In the genomic region with DNA sequence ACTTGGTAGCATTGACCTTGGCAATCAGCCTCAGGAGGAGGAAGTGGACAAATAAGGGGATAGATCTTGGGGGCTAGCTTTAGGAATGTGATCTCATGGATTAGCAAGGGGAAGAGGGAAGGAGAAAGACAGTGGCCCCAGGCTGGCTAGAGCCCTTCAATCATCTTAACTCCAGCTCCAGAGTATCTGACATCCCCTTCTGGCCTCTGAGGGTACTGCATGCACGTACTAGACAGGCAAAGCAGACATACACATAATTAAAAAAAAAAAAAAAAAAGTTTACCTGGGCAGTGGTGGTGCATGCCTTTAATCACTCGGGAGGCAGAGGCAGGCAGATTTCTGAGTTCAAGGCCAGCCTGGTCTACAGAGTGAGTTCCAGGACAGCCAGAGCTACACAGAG, we compare ENCODE assay signal across 12 mouse cellular contexts. TPM values are rescaled to one million over a fixed set of nuclear protein-coding genes. Genes with fewer than 3 reads are reported as not detected.
DNase-seq lines count a peak whose midpoint lies in the region; ATAC-seq and TF ChIP-seq lines count a peak whose summit lies in the region.
"Had no signal": no experiment of that assay in that cellular context is flagged by ENCODE, and none has a peak within 500 bp of the region (broad histone marks: within the 10 kb centered on the region; RNA-seq: fewer than 3 reads in every experiment).

No protein-coding gene starts in this region.

- no peak overlapping the region for H3K27ac ChIP-seq in gastrocnemius, adult 2 months
- no peak overlapping the region for H3K27ac ChIP-seq in midbrain, postnatal 0 days (ENCODE audit: low read depth, low read length)
- H3K27ac ChIP-seq in midbrain, embryonic 16.5 days (ENCODE audit: low read length) = no peak overlapping the region
- H3K27ac ChIP-seq in small intestine, adult 2 months (ENCODE audit: insufficient read depth, low read depth, low read length) = no peak overlapping the region
- H3K27ac ChIP-seq: forebrain, embryonic 12.5 days; heart, embryonic 15.5 days had no signal

- H3K4me1 ChIP-seq in midbrain, postnatal 0 days (ENCODE audit: insufficient read depth, low read length) = no peaks in the 10 kb centered on the region
- H3K4me1 ChIP-seq in midbrain, embryonic 16.5 days (ENCODE audit: control insufficient read depth, insufficient read depth, low read length) = no peaks in the 10 kb centered on the region; the same call in 1 of the 2 replicates
- peaks cover 21% of the 10 kb centered on the region; the same call in 1 of the 2 replicates for H3K4me1 ChIP-seq in small intestine, adult 2 months (ENCODE audit: control insufficient read depth, insufficient read depth, insufficient read length, low read length)

- DNase-seq in gastrocnemius, adult 2 months = no peak
- no peak for DNase-seq in gastrocnemius, postnatal 25 days
- no peak for DNase-seq in midbrain, postnatal 0 days (ENCODE audit: low spot score)
- DNase-seq in urinary bladder, postnatal 10 days (ENCODE audit: low spot score) = no peak
- no peak for DNase-seq in gastrocnemius, postnatal 36 days
- DNase-seq: adrenal gland, postnatal 25 days had no signal

- H3K4me2 ChIP-seq in midbrain, postnatal 0 days (ENCODE audit: low read depth, low read length, poor library complexity, severe bottlenecking) = no peak overlapping the region
- H3K4me2 ChIP-seq in midbrain, embryonic 16.5 days (ENCODE audit: low read length) = no peak overlapping the region
- H3K4me2 ChIP-seq: forebrain, embryonic 12.5 days; heart, embryonic 15.5 days had no signal

- peak; percentile 41 for TF ChIP-seq CTCF in gastrocnemius, adult 2 months (IDR thresholded peaks at IDR 0.05)
- peak; percentile 32 for TF ChIP-seq CTCF in midbrain, postnatal 0 days (IDR thresholded peaks at IDR 0.05)
- TF ChIP-seq CTCF in small intestine, adult 2 months (IDR thresholded peaks at IDR 0.05; ENCODE audit: extremely low read depth, insufficient read length, insufficient replicate concordance, low read depth, low read length) = peak; percentile 31; the same call in 1 of the 2 replicates

- no peak for TF ChIP-seq POLR2A in small intestine, adult 2 months (IDR thresholded peaks at IDR 0.05; ENCODE audit: low read depth, low read length)

- no peak overlapping the region for H3K4me3 ChIP-seq in gastrocnemius, adult 2 months
- no peak overlapping the region for H3K4me3 ChIP-seq in midbrain, postnatal 0 days (ENCODE audit: low read depth, low read length)
- no peak overlapping the region for H3K4me3 ChIP-seq in midbrain, embryonic 16.5 days (ENCODE audit: low read depth, low read length)
- H3K4me3 ChIP-seq in small intestine, adult 2 months (ENCODE audit: low read depth, low read length) = no peak overlapping the region
- H3K4me3 ChIP-seq: forebrain, embryonic 12.5 days; heart, embryonic 15.5 days; myocyte had no signal

- intact Hi-C loops in gastrocnemius, adult 2 months (cut with DNase I) = no loop called here
- intact Hi-C loops in gastrocnemius, postnatal 36 days (cut with DNase I) = no loop called here

- H3K9ac ChIP-seq in midbrain, postnatal 0 days (replicated peaks; ENCODE audit: low read length, poor library complexity, severe bottlenecking) = no peak overlapping the region
- no peak overlapping the region for H3K9ac ChIP-seq in midbrain, embryonic 16.5 days (ENCODE audit: low read depth, low read length)
- H3K9ac ChIP-seq: forebrain, embryonic 12.5 days; heart, embryonic 15.5 days had no signal

- ATAC-seq in midbrain, postnatal 0 days (ENCODE audit: low FRiP score) = no peak
- ATAC-seq in midbrain, embryonic 16.5 days = no peak
- ATAC-seq in erythroblast, adult 5-6 weeks (replicated peaks; ENCODE audit: low FRiP score, poor library complexity, severe bottlenecking) = peak; percentile 57; the same call in 1 of the 2 replicates

- no peaks in the 10 kb centered on the region for H3K27me3 ChIP-seq in midbrain, postnatal 0 days (ENCODE audit: insufficient read depth, low read length)
- H3K27me3 ChIP-seq in midbrain, embryonic 16.5 days (ENCODE audit: control insufficient read depth, insufficient read depth, low read depth, low read length) = no peaks in the 10 kb centered on the region
- H3K27me3 ChIP-seq in small intestine, adult 2 months (ENCODE audit: control insufficient read depth, insufficient read depth, low read length) = no peaks in the 10 kb centered on the region
- H3K27me3 ChIP-seq: heart, embryonic 15.5 days had no signal

- H3K36me3 ChIP-seq in midbrain, postnatal 0 days (ENCODE audit: insufficient read depth, low read length) = no peaks in the 10 kb centered on the region
- H3K36me3 ChIP-seq in midbrain, embryonic 16.5 days (ENCODE audit: control insufficient read depth, insufficient read depth, low read length) = no peaks in the 10 kb centered on the region
- peaks cover 2% of the 10 kb centered on the region; the same call in 1 of the 2 replicates for H3K36me3 ChIP-seq in small intestine, adult 2 months (ENCODE audit: control insufficient read depth, insufficient read depth, low read length)
- H3K36me3 ChIP-seq: heart, embryonic 15.5 days had no signal

- WGBS in midbrain, postnatal 0 days = 90% methylated on average over 2 of the region's 2 CpGs
- WGBS in midbrain, embryonic 16.5 days = 78% methylated on average over 2 of the region's 2 CpGs
- 96% methylated on average over 2 of the region's 2 CpGs for WGBS in small intestine, adult 2 months

- H3K9me3 ChIP-seq in midbrain, postnatal 0 days (ENCODE audit: low read length) = no peaks in the 10 kb centered on the region
- H3K9me3 ChIP-seq in midbrain, embryonic 16.5 days (replicated peaks; ENCODE audit: control insufficient read depth, low read length, poor library complexity, severe bottlenecking) = no peaks in the 10 kb centered on the region
- H3K9me3 ChIP-seq: forebrain, embryonic 12.5 days; heart, embryonic 15.5 days had no signal

RNA-seq across cellular contexts. Expression of gene Gdf15, which starts 11.8 kb away (rescaled TPM):
- total RNA-seq in gastrocnemius, adult 2 months (2021) = under 1 TPM in 1 of 2 experiments, not detected in 1; 0.28 TPM
- total RNA-seq in gastrocnemius, postnatal 25 days (2021) = under 1 TPM in 1 of 2 experiments, not detected in 1; 0.33 TPM
- 0.22 and 1.8 TPM in 2 replicates for total RNA-seq in midbrain, postnatal 0 days (2014; rRNA removed)
- polyA plus RNA-seq in midbrain, postnatal 0 days (2015; fragmentation: Nextera tagmentation; extraction: Ambion mirVana) = 0.26 and 0.32 TPM in 2 replicates
- 0.35 and 0.39 TPM in 2 replicates for polyA plus RNA-seq in midbrain, embryonic 16.5 days (2015; fragmentation: Nextera tagmentation; extraction: Ambion mirVana)
- total RNA-seq in erythroblast, adult 5-6 weeks (2015; ENCODE audit: low replicate concordance) = not detected in 2 replicates
- 0.60 TPM in 1 of 2 replicates, not detected in the other for total RNA-seq in erythroblast, adult 5-6 weeks (2017; ENCODE audit: low replicate concordance)
- polyA plus RNA-seq in small intestine, adult 2 months (2012; rRNA removed) = 4.1 and 6.7 TPM in 2 replicates
- total RNA-seq in gastrocnemius, postnatal 36 days (2021) = under 1 TPM in 1 of 2 experiments, not detected in 1; 0.18 TPM
- polyA plus RNA-seq: forebrain, embryonic 12.5 days had no signal

RNA-seq across cellular contexts. Expression of gene Pgpep1, which starts 16.1 kb away (rescaled TPM):
- total RNA-seq in gastrocnemius, adult 2 months (2021) = 10 to 100 TPM in 1 of 2 experiments, 1 to 10 TPM in 1; 9.3 to 22.5 TPM
- total RNA-seq in gastrocnemius, postnatal 25 days (2021) = 10 to 100 TPM; 18.6 to 22.6 TPM
- total RNA-seq in midbrain, postnatal 0 days (2014; rRNA removed) = 40.2 and 60.6 TPM in 2 replicates
- polyA plus RNA-seq in midbrain, postnatal 0 days (2015; fragmentation: Nextera tagmentation; extraction: Ambion mirVana) = 37.6 and 50.6 TPM in 2 replicates
- polyA plus RNA-seq in midbrain, embryonic 16.5 days (2015; fragmentation: Nextera tagmentation; extraction: Ambion mirVana) = 67.2 and 69.7 TPM in 2 replicates
- total RNA-seq in erythroblast, adult 5-6 weeks (2015; ENCODE audit: low replicate concordance) = 1.2 and 5.9 TPM in 2 replicates
- 0.28 and 1.4 TPM in 2 replicates for total RNA-seq in erythroblast, adult 5-6 weeks (2017; ENCODE audit: low replicate concordance)
- polyA plus RNA-seq in small intestine, adult 2 months (2012; rRNA removed) = 49.5 and 129 TPM in 2 replicates
- total RNA-seq in gastrocnemius, postnatal 36 days (2021) = 10 to 100 TPM; 11.1 to 15.9 TPM

RNA-seq across cellular contexts. Expression of gene Lrrc25, which starts 28.1 kb away (rescaled TPM):
- total RNA-seq in gastrocnemius, adult 2 months (2021) = under 1 TPM; 0.42 to 0.48 TPM
- under 1 TPM; 0.54 to 0.56 TPM for total RNA-seq in gastrocnemius, postnatal 25 days (2021)
- total RNA-seq in midbrain, postnatal 0 days (2014; rRNA removed) = 1.8 and 2.2 TPM in 2 replicates
- 0.74 and 1.4 TPM in 2 replicates for polyA plus RNA-seq in midbrain, postnatal 0 days (2015; fragmentation: Nextera tagmentation; extraction: Ambion mirVana)
- 0.64 and 0.97 TPM in 2 replicates for polyA plus RNA-seq in midbrain, embryonic 16.5 days (2015; fragmentation: Nextera tagmentation; extraction: Ambion mirVana)
- total RNA-seq in erythroblast, adult 5-6 weeks (2015; ENCODE audit: low replicate concordance) = 5.4 and 9.0 TPM in 2 replicates
- 0.98 and 2.3 TPM in 2 replicates for total RNA-seq in erythroblast, adult 5-6 weeks (2017; ENCODE audit: low replicate concordance)
- polyA plus RNA-seq in small intestine, adult 2 months (2012; rRNA removed) = 6.7 and 7.1 TPM in 2 replicates
- under 1 TPM; 0.38 to 0.64 TPM for total RNA-seq in gastrocnemius, postnatal 36 days (2021)
- polyA plus RNA-seq: myocyte had no signal

RNA-seq across cellular contexts. Expression of gene Lsm4, which starts 29.0 kb away (rescaled TPM):
- total RNA-seq in gastrocnemius, adult 2 months (2021) = 10 to 100 TPM; 61.7 to 65.6 TPM
- total RNA-seq in gastrocnemius, postnatal 25 days (2021) = 10 to 100 TPM; 57.7 to 66.0 TPM
- total RNA-seq in midbrain, postnatal 0 days (2014; rRNA removed) = 140 and 312 TPM in 2 replicates
- polyA plus RNA-seq in midbrain, postnatal 0 days (2015; fragmentation: Nextera tagmentation; extraction: Ambion mirVana) = 157 and 169 TPM in 2 replicates
- polyA plus RNA-seq in midbrain, embryonic 16.5 days (2015; fragmentation: Nextera tagmentation; extraction: Ambion mirVana) = 137 and 143 TPM in 2 replicates
- 41.1 and 51.6 TPM in 2 replicates for total RNA-seq in erythroblast, adult 5-6 weeks (2015; ENCODE audit: low replicate concordance)
- 20.9 and 26.2 TPM in 2 replicates for total RNA-seq in erythroblast, adult 5-6 weeks (2017; ENCODE audit: low replicate concordance)
- 109 and 152 TPM in 2 replicates for polyA plus RNA-seq in small intestine, adult 2 months (2012; rRNA removed)
- total RNA-seq in gastrocnemius, postnatal 36 days (2021) = 10 to 100 TPM; 54.9 to 63.3 TPM

RNA-seq across cellular contexts. Expression of gene Ssbp4, which starts 35.4 kb away (rescaled TPM):
- 10 to 100 TPM in 1 of 2 experiments, 1 to 10 TPM in 1; 9.2 to 14.4 TPM for total RNA-seq in gastrocnemius, adult 2 months (2021)
- 10 to 100 TPM; 15.4 to 20.0 TPM for total RNA-seq in gastrocnemius, postnatal 25 days (2021)
- 279 and 392 TPM in 2 replicates for total RNA-seq in midbrain, postnatal 0 days (2014; rRNA removed)
- 230 and 247 TPM in 2 replicates for polyA plus RNA-seq in midbrain, postnatal 0 days (2015; fragmentation: Nextera tagmentation; extraction: Ambion mirVana)
- polyA plus RNA-seq in midbrain, embryonic 16.5 days (2015; fragmentation: Nextera tagmentation; extraction: Ambion mirVana) = 151 and 173 TPM in 2 replicates
- total RNA-seq in erythroblast, adult 5-6 weeks (2015; ENCODE audit: low replicate concordance) = 6.3 and 10.9 TPM in 2 replicates
- total RNA-seq in erythroblast, adult 5-6 weeks (2017; ENCODE audit: low replicate concordance) = 6.3 and 13.8 TPM in 2 replicates
- polyA plus RNA-seq in small intestine, adult 2 months (2012; rRNA removed) = 81.7 and 138 TPM in 2 replicates
- total RNA-seq in gastrocnemius, postnatal 36 days (2021) = 10 to 100 TPM; 12.5 to 15.9 TPM
